Mouse (Mus musculus) heart, postnatal 36 days (tissue): ENCODE results near the gene Itpk1. TPM values are rescaled to one million over a fixed set of nuclear protein-coding genes. Genes with fewer than 3 reads are reported as not detected.

Experiments used
- DNase-seq, 2 experiments: peaks; one replicate each; pipeline ENCODE4 v3.0.0; 2021 to 2022
- intact Hi-C: fragments of 180-260 bp; cut with DNase I; formaldehyde crosslinking; loops from one replicate; pipeline ENCODE4 v1.15.1; 2025
- microRNA-seq, 2 experiments: library from miRNA; unstranded; fragments of <30 nt; microRNA quantifications; one replicate each; pipeline ENCODE4 v1.2.0; 2021; ENCODE audit warnings: borderline number of aligned reads in 2 of 2
- total RNA-seq, 2 experiments: library from RNA; stranded (reverse); gene quantifications; 2 replicates each; pipeline ENCODE4 v1.2.3; 2021

Gene Itpk1
- total RNA-seq, 2 experiments from 2014 or later, result 6.8 to 8.8 TPM

DNA sequence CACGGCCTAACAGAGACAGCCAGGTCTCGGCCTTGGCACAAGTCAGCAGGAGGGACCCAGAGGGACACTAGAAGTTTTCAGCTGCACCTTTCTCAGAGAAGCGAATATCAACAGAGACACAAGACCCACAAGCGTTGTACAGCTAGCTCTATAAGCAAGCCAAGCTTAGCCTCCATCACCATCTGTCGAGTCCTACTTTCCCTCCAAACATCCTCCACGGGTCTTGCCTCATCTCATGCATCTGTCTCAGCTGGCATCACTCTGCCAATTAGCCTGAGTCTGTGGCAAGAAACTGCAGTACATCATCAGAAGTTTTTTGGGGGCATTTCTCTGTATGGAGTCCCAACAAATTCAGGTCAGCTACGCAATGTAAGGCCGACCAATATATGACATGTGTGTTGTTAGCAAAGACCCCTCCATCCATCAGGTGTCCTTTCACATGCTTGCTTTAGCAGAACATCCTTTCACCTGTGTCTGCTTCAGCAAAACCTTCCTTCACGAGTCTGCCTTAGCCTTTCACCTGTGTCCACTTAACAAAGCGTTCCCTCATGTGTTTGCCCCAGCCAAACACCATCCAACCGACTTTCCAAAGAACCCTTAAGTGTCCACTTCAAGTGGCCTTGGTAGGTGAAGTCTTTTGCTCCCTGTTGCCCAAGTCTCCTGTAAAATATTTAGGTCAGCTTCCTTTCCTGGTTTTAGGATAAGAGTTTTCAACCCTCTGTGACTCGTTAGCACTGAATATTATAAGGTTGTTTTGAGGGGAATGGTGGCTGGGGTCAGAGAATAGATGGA, 184.6 kb downstream of the Itpk1 start:
- intact Hi-C loops, result loop anchor here (5.0 kb wide), 1 partner anchor 187 kb away; no protein-coding TSS in a partner anchor
- DNase-seq, result no peak

Small RNAs within 50 kb of the gene (microRNA-seq; reads per million reads assigned to microRNA genes)
- gene Mir1936, result 0 reads per million in 2 experiments

Other genes starting within 250 kb of the Itpk1 start
- 10 to 100 TPM; 27.3 to 29.8 TPM for gene Golga5, start 235.8 kb downstream of the Itpk1 start, total RNA-seq
- gene Chga, start 150.0 kb downstream of the Itpk1 start, total RNA-seq, result not detected
- gene Moap1, start 38.7 kb upstream of the Itpk1 start, total RNA-seq, result 1 to 10 TPM; 7.6 to 7.7 TPM
- gene Tmem251, start 38.8 kb upstream of the Itpk1 start, total RNA-seq, result 1 to 10 TPM; 3.7 to 3.9 TPM
- gene Gm28051, start 52.8 kb upstream of the Itpk1 start, total RNA-seq, result not detected
- 1 to 10 TPM; 9.3 to 9.4 TPM for gene Gon7, start 52.9 kb upstream of the Itpk1 start, total RNA-seq
- 10 to 100 TPM; 25.3 to 27.6 TPM for gene Ubr7, start 53.0 kb upstream of the Itpk1 start, total RNA-seq
- 1 to 10 TPM; 4.3 to 4.6 TPM for gene Gm20604, start 53.7 kb upstream of the Itpk1 start, total RNA-seq
- 10 to 100 TPM; 24.9 to 28.0 TPM for gene Btbd7, start 173.5 kb upstream of the Itpk1 start, total RNA-seq
- not detected for gene Cox8c, start 194.4 kb upstream of the Itpk1 start, total RNA-seq
- not detected for gene Unc79, start 243.9 kb upstream of the Itpk1 start, total RNA-seq